Mouse (Mus musculus): ENCODE measurements around the gene Blvra. TPM values are rescaled to one million over a fixed set of nuclear protein-coding genes. Genes with fewer than 3 reads are reported as not detected.
"Not testable (repeated sequence)": the region's sequence is repeated elsewhere in the genome, so short reads cannot be mapped to it uniquely, and the experiment has no call there.

Gene Blvra
- total and polyA plus RNA-seq, 3 experiments = 3.1 to 30.6 (median 18.3) TPM

- Histone ChIP-seq H3K36me3 (replicated peaks) (peaks cover 57% of the 10 kb centered on the region), H3K4me3 (ENCODE audit: low read depth, low read length) (no peak overlapping the region; the same call in 1 of the 2 replicates), H3K4me1 (ENCODE audit: insufficient read depth, low read depth, low read length) (peaks cover 62% of the 10 kb centered on the region), H3K9me3 (replicated peaks) (no peaks in the 10 kb centered on the region), H3K27me3 (ENCODE audit: insufficient read depth, low read length) (no peaks in the 10 kb centered on the region)
- ATAC-seq (ENCODE audit: extremely low read depth, insufficient number of reproducible peaks, low FRiP score, poor library complexity, severe bottlenecking) (no peak), DNase-seq (ENCODE audit: low spot score) (no peak)
- no peak for TF ChIP-seq GATA2 (IDR thresholded peaks at IDR 0.05; ENCODE audit: borderline replicate concordance, low read depth, low read length)
- no peak for TF ChIP-seq POLR2AphosphoS5 (IDR thresholded peaks at IDR 0.05; ENCODE audit: insufficient replicate concordance, low read depth, low read length)
- TF ChIP-seq CTCF (IDR thresholded peaks at IDR 0.05; ENCODE audit: low read depth, low read length) = no peak
- no peak for TF ChIP-seq TAL1 (conservative IDR thresholded peaks at IDR 0.05; ENCODE audit: low read depth, low read length)
- TF ChIP-seq GATA1 (IDR thresholded peaks at IDR 0.05; ENCODE audit: borderline replicate concordance, low read length) = no peak
Measured at GRCm38 (mm10) chr2:127131353-127131752, 60.9 kb downstream of the Blvra start.

GRCm38 (mm10) chr2:127133621-127134461 lies 63.4 kb downstream of the Blvra start, which contains the start of gene Ncaph:
Gene Ncaph, minus strand, starts transcription at chr2:127133954.
- Histone ChIP-seq H3K9me3 (replicated peaks) (no peaks in the 10 kb centered on the region), H3K36me3 (replicated peaks) (peaks cover 45% of the 10 kb centered on the region), H3K4me1 (ENCODE audit: insufficient read depth, low read depth, low read length) (peaks cover 79% of the 10 kb centered on the region), H3K4me3 (ENCODE audit: low read depth, low read length) (peak within 1 kb of the TSS; percentile 86), H3K27me3 (ENCODE audit: insufficient read depth, low read length) (no peaks in the 10 kb centered on the region)
- TF ChIP-seq GATA1 (IDR thresholded peaks at IDR 0.05; ENCODE audit: borderline replicate concordance, low read length) (no peak), POLR2AphosphoS5 (IDR thresholded peaks at IDR 0.05; ENCODE audit: insufficient replicate concordance, low read depth, low read length) (peak; percentile 89; the same call in 1 of the 2 replicates), CTCF (IDR thresholded peaks at IDR 0.05; ENCODE audit: low read depth, low read length) (no peak), GATA2 (IDR thresholded peaks at IDR 0.05; ENCODE audit: borderline replicate concordance, low read depth, low read length) (no peak), TAL1 (conservative IDR thresholded peaks at IDR 0.05; ENCODE audit: low read depth, low read length) (no peak)
- peak; percentile 79 for DNase-seq (ENCODE audit: low spot score)
- peak; percentile 61 for ATAC-seq (ENCODE audit: extremely low read depth, insufficient number of reproducible peaks, low FRiP score, poor library complexity, severe bottlenecking)

- not testable (repeated sequence) for H3K4me3 ChIP-seq (ENCODE audit: low read depth, low read length); DNase-seq (ENCODE audit: low spot score); H3K27me3 ChIP-seq (ENCODE audit: insufficient read depth, low read length); H3K9me3 ChIP-seq (replicated peaks); ATAC-seq (ENCODE audit: extremely low read depth, insufficient number of reproducible peaks, low FRiP score, poor library complexity, severe bottlenecking)
- Histone ChIP-seq H3K4me1 (ENCODE audit: insufficient read depth, low read depth, low read length) (peaks cover 76% of the 10 kb centered on the region), H3K36me3 (replicated peaks) (peaks cover 44% of the 10 kb centered on the region)
Measured at GRCm38 (mm10) chr2:127135255-127135654, 64.8 kb downstream of the Blvra start.

GRCm38 (mm10) chr2:127136979-127137378 lies 66.5 kb downstream of the Blvra start:
- Histone ChIP-seq H3K4me3 (ENCODE audit: low read depth, low read length) (peak overlapping the region; percentile 5; the same call in 1 of the 2 replicates), H3K27me3 (ENCODE audit: insufficient read depth, low read length) (no peaks in the 10 kb centered on the region), H3K4me1 (ENCODE audit: insufficient read depth, low read depth, low read length) (peaks cover 78% of the 10 kb centered on the region), H3K36me3 (replicated peaks) (peaks cover 45% of the 10 kb centered on the region), H3K9me3 (replicated peaks) (peaks cover 3% of the 10 kb centered on the region)
- DNase-seq (ENCODE audit: low spot score) = no peak
- ATAC-seq (ENCODE audit: extremely low read depth, insufficient number of reproducible peaks, low FRiP score, poor library complexity, severe bottlenecking) = peak; percentile 54
- TF ChIP-seq CTCF (IDR thresholded peaks at IDR 0.05; ENCODE audit: low read depth, low read length) = no peak
- no peak for TF ChIP-seq GATA2 (IDR thresholded peaks at IDR 0.05; ENCODE audit: borderline replicate concordance, low read depth, low read length)
- TF ChIP-seq POLR2AphosphoS5 (IDR thresholded peaks at IDR 0.05; ENCODE audit: insufficient replicate concordance, low read depth, low read length) = no peak
- no peak for TF ChIP-seq TAL1 (conservative IDR thresholded peaks at IDR 0.05; ENCODE audit: low read depth, low read length)
- TF ChIP-seq GATA1 (IDR thresholded peaks at IDR 0.05; ENCODE audit: borderline replicate concordance, low read length) = no peak

GRCm38 (mm10) chr2:127137838-127138420 lies 67.5 kb downstream of the Blvra start:
- DNase-seq (ENCODE audit: low spot score) (no peak), ATAC-seq (ENCODE audit: extremely low read depth, insufficient number of reproducible peaks, low FRiP score, poor library complexity, severe bottlenecking) (no peak)
- H3K4me1 ChIP-seq (ENCODE audit: insufficient read depth, low read depth, low read length) = peaks cover 78% of the 10 kb centered on the region
- TF ChIP-seq TAL1 (conservative IDR thresholded peaks at IDR 0.05; ENCODE audit: low read depth, low read length) (no peak), GATA2 (IDR thresholded peaks at IDR 0.05; ENCODE audit: borderline replicate concordance, low read depth, low read length) (no peak), CTCF (IDR thresholded peaks at IDR 0.05; ENCODE audit: low read depth, low read length) (no peak), POLR2AphosphoS5 (IDR thresholded peaks at IDR 0.05; ENCODE audit: insufficient replicate concordance, low read depth, low read length) (no peak), GATA1 (IDR thresholded peaks at IDR 0.05; ENCODE audit: borderline replicate concordance, low read length) (no peak)
- H3K9me3 ChIP-seq (replicated peaks) = peaks cover 3% of the 10 kb centered on the region
- H3K4me3 ChIP-seq (ENCODE audit: low read depth, low read length) = no peak overlapping the region; the same call in 1 of the 2 replicates
- H3K27me3 ChIP-seq (ENCODE audit: insufficient read depth, low read length) = no peaks in the 10 kb centered on the region
- peaks cover 51% of the 10 kb centered on the region for H3K36me3 ChIP-seq (replicated peaks)

GRCm38 (mm10) chr2:127138449-127138848 lies 68.0 kb downstream of the Blvra start:
- peaks cover 3% of the 10 kb centered on the region for H3K9me3 ChIP-seq (replicated peaks)
- H3K4me1 ChIP-seq (ENCODE audit: insufficient read depth, low read depth, low read length) = peaks cover 80% of the 10 kb centered on the region
- DNase-seq (ENCODE audit: low spot score) (no peak), ATAC-seq (ENCODE audit: extremely low read depth, insufficient number of reproducible peaks, low FRiP score, poor library complexity, severe bottlenecking) (no peak)
- no peaks in the 10 kb centered on the region for H3K27me3 ChIP-seq (ENCODE audit: insufficient read depth, low read length)
- TF ChIP-seq GATA2 (IDR thresholded peaks at IDR 0.05; ENCODE audit: borderline replicate concordance, low read depth, low read length) (no peak), CTCF (IDR thresholded peaks at IDR 0.05; ENCODE audit: low read depth, low read length) (no peak), POLR2AphosphoS5 (IDR thresholded peaks at IDR 0.05; ENCODE audit: insufficient replicate concordance, low read depth, low read length) (no peak), TAL1 (conservative IDR thresholded peaks at IDR 0.05; ENCODE audit: low read depth, low read length) (no peak), GATA1 (IDR thresholded peaks at IDR 0.05; ENCODE audit: borderline replicate concordance, low read length) (no peak)
- no peak overlapping the region for H3K4me3 ChIP-seq (ENCODE audit: low read depth, low read length)
- peaks cover 51% of the 10 kb centered on the region for H3K36me3 ChIP-seq (replicated peaks)
